Mouse (Mus musculus): ENCODE data around the gene 4930402H24Rik.

DNA sequence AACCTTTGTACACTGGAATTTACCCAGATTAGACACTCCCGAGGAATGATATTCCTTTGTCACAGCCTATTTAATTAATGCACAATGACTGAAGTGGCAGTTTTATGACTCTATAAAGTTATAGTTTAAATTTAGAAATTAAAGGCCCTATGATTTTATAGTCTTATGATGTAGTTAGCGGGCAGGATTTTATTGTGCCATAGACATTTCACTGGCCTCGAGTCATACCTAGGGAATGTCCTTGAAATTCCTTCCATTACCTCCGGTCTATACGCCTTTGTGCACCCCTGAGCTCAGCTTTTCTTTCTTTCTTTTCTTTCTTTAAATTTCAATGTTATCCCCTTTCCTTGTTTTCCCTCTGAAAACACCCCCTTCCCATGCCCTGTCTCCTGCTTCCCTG is 35.3 kb downstream of the 4930402H24Rik start:
- no peak for TF ChIP-seq POLR2A (IDR thresholded peaks at IDR 0.05; ENCODE audit: control insufficient read depth, low read depth, low read length)
- TF ChIP-seq CTCF (IDR thresholded peaks at IDR 0.05; ENCODE audit: control insufficient read depth, insufficient read depth, insufficient replicate concordance, low read depth, low read length), result no peak
